Mouse (Mus musculus) lung, adult 2 months (tissue): ENCODE data around the gene Sox1.

Experiments
- CTCF ChIP-seq: fragments of 200-500 bp; IDR thresholded peaks from 2 replicates; pipeline ENCODE4 v1.5.1; 2011; ENCODE audit warnings: mild to moderate bottlenecking, low read length, control low read depth; ENCODE audit not compliant: insufficient read depth
- POLR2A ChIP-seq: fragments of 200-500 bp; IDR thresholded peaks from 2 replicates; pipeline ENCODE4 v1.6.1; 2011; ENCODE audit warnings: low read depth, mild to moderate bottlenecking, control low read depth, low read length, borderline replicate concordance; ENCODE audit errors: extremely low read depth

DNA sequence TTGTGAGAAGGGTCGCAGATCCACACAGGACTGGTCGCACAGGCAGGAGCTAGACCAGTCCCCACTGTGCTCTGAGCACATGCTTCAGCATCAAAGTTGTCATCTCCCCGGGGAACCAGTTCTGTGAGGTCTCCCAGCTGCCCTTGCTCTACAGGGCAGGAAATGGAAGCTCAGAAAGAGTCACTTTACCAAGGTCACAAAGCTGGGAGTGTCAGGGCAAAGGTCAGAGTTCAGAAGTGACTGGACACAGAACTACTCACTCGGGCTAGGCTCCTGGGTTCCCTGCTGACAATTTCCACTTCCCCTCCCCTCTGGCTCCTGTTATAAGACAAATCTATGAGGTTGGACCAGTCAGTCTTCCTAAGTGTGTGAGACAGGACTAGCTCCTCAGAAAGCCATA, 49.2 kb upstream of the Sox1 start:
- no peak for TF ChIP-seq POLR2A
- no peak for TF ChIP-seq CTCF
